Mouse (Mus musculus) bone marrow macrophage, adult 2 months (primary cell): Measurements from ENCODE around the gene Ccdc116.

Experiments
- CTCF ChIP-seq: IDR thresholded peaks from 2 replicates; pipeline ENCODE4 v1.5.1; 2012; ENCODE audit warnings: low read depth, mild to moderate bottlenecking, low read length, moderate library complexity
- POLR2A ChIP-seq: IDR thresholded peaks from 2 replicates; pipeline ENCODE4 v1.6.1; 2012; ENCODE audit warnings: mild to moderate bottlenecking, low read depth, low read length, borderline replicate concordance

DNA sequence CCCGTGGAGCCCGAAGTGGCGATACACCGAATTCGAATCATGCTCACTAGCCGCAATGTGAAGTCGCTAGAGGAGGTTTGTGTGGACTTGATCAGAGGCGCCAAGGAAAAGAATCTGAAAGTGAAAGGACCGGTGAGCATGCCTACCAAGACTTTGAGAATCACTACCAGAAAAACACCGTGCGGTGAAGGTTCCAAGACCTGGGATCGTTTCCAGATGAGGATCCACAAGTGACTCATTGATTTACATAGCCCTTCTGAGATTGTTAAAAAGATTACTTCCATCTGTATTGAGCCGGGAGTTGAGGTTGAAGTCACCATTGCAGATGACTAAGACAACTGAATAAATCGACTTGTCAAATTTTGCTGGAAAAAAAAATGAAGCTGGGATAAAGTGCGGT, 9.7 kb downstream of the Ccdc116 start:
- TF ChIP-seq CTCF (no peak), POLR2A (no peak)
